Comparison of ENCODE assay signal across 9 mouse cellular contexts in genomic region chrX:145672776-145673175, GRCm38 (mm10).
DNase-seq lines count a peak whose midpoint lies in the region; ATAC-seq and TF ChIP-seq lines count a peak whose summit lies in the region.
"Had no signal": no experiment of that assay in that cellular context is flagged by ENCODE, and none has a peak within 500 bp of the region (broad histone marks: within the 10 kb centered on the region; RNA-seq: fewer than 3 reads in every experiment).

No protein-coding gene starts in this region.

- H3K27me3 ChIP-seq in forebrain, embryonic 13.5 days, result no peaks in the 10 kb centered on the region
- H3K27me3 ChIP-seq in forebrain, embryonic 15.5 days, result no peaks in the 10 kb centered on the region
- H3K27me3 ChIP-seq in midbrain, embryonic 11.5 days (ENCODE audit: control insufficient read depth, insufficient read depth, low read length), result no peaks in the 10 kb centered on the region
- no peaks in the 10 kb centered on the region for H3K27me3 ChIP-seq in midbrain, embryonic 16.5 days (ENCODE audit: control insufficient read depth, insufficient read depth, low read depth, low read length)

- no peaks in the 10 kb centered on the region for H3K36me3 ChIP-seq in forebrain, embryonic 13.5 days (ENCODE audit: poor library complexity, severe bottlenecking)
- H3K36me3 ChIP-seq in forebrain, embryonic 15.5 days, result no peaks in the 10 kb centered on the region
- H3K36me3 ChIP-seq in midbrain, embryonic 11.5 days (ENCODE audit: control insufficient read depth, insufficient read depth, low read length), result no peaks in the 10 kb centered on the region
- H3K36me3 ChIP-seq in midbrain, embryonic 16.5 days (ENCODE audit: control insufficient read depth, insufficient read depth, low read length), result no peaks in the 10 kb centered on the region

- H3K4me1 ChIP-seq in forebrain, embryonic 13.5 days, result no peaks in the 10 kb centered on the region
- no peaks in the 10 kb centered on the region for H3K4me1 ChIP-seq in forebrain, embryonic 15.5 days
- no peaks in the 10 kb centered on the region for H3K4me1 ChIP-seq in midbrain, embryonic 11.5 days (ENCODE audit: control insufficient read depth, insufficient read depth, low read length)
- no peaks in the 10 kb centered on the region for H3K4me1 ChIP-seq in midbrain, embryonic 16.5 days (ENCODE audit: control insufficient read depth, insufficient read depth, low read length)

- no peak overlapping the region for H3K9ac ChIP-seq in forebrain, embryonic 13.5 days
- no peak overlapping the region for H3K9ac ChIP-seq in forebrain, embryonic 15.5 days (replicated peaks)
- no peak overlapping the region for H3K9ac ChIP-seq in midbrain, embryonic 11.5 days (ENCODE audit: low read length)
- H3K9ac ChIP-seq in midbrain, embryonic 16.5 days (ENCODE audit: low read depth, low read length), result no peak overlapping the region

- H3K4me2 ChIP-seq in forebrain, embryonic 13.5 days, result no peak overlapping the region
- H3K4me2 ChIP-seq in forebrain, embryonic 15.5 days (replicated peaks), result no peak overlapping the region
- no peak overlapping the region for H3K4me2 ChIP-seq in midbrain, embryonic 11.5 days
- H3K4me2 ChIP-seq in midbrain, embryonic 16.5 days (ENCODE audit: low read length), result no peak overlapping the region

- TF ChIP-seq CTCF in brain, embryonic 14.5 days (IDR thresholded peaks at IDR 0.05; ENCODE audit: borderline replicate concordance, extremely low read depth, insufficient read depth, insufficient read length), result peak; percentile 65; the same call in 1 of the 2 replicates

- DNase-seq in midbrain, embryonic 11.5 days (ENCODE audit: low spot score, missing footprints), result no peak
- DNase-seq in brain, embryonic 14.5 days (ENCODE audit: low read depth), result peak; percentile 62
- peak; percentile 27 for DNase-seq in induced T-regulatory cell, adult 2 months (ENCODE audit: low read depth)
- peak; percentile 58 for DNase-seq in naive thymus-derived CD4-positive, alpha-beta T cell, adult 2 months (ENCODE audit: low read depth)
- no peak for DNase-seq in urinary bladder, adult 18-20 months (ENCODE audit: low spot score in 2 of 2)

- no peak overlapping the region for H3K4me3 ChIP-seq in forebrain, embryonic 13.5 days
- no peak overlapping the region for H3K4me3 ChIP-seq in forebrain, embryonic 15.5 days
- H3K4me3 ChIP-seq in midbrain, embryonic 11.5 days (ENCODE audit: low read depth, low read length), result no peak overlapping the region
- H3K4me3 ChIP-seq in midbrain, embryonic 16.5 days (ENCODE audit: low read depth, low read length), result no peak overlapping the region
- H3K4me3 ChIP-seq: myocyte had no signal

- TF ChIP-seq POLR2A in brain, embryonic 14.5 days (IDR thresholded peaks at IDR 0.05; ENCODE audit: borderline replicate concordance, extremely low read depth, insufficient read depth, insufficient read length, poor library complexity, severe bottlenecking), result no peak

- no peaks in the 10 kb centered on the region for H3K9me3 ChIP-seq in forebrain, embryonic 13.5 days (replicated peaks)
- H3K9me3 ChIP-seq in forebrain, embryonic 15.5 days, result no peaks in the 10 kb centered on the region
- H3K9me3 ChIP-seq in midbrain, embryonic 11.5 days (ENCODE audit: control insufficient read depth, low read length), result no peaks in the 10 kb centered on the region
- H3K9me3 ChIP-seq in midbrain, embryonic 16.5 days (replicated peaks; ENCODE audit: control insufficient read depth, low read length, poor library complexity, severe bottlenecking), result no peaks in the 10 kb centered on the region

- peak; percentile 50; the same call in 1 of the 2 replicates for ATAC-seq in forebrain, embryonic 13.5 days
- ATAC-seq in forebrain, embryonic 15.5 days (replicated peaks), result no peak
- ATAC-seq in midbrain, embryonic 11.5 days (ENCODE audit: low FRiP score), result peak; percentile 38; the same call in 1 of the 2 replicates
- no peak for ATAC-seq in midbrain, embryonic 16.5 days

- no peak overlapping the region for H3K27ac ChIP-seq in forebrain, embryonic 13.5 days
- no peak overlapping the region for H3K27ac ChIP-seq in forebrain, embryonic 15.5 days (replicated peaks)
- H3K27ac ChIP-seq in midbrain, embryonic 11.5 days (ENCODE audit: low read depth, low read length), result no peak overlapping the region
- H3K27ac ChIP-seq in midbrain, embryonic 16.5 days (ENCODE audit: low read length), result no peak overlapping the region

Comparison
In these comparisons a context has a peak if more than half of its experiments do, and no peak if none do; other contexts are left out.
1. ATAC-seq: peak in forebrain, embryonic 13.5 days (single experiment) and midbrain, embryonic 11.5 days (single experiment); none in forebrain, embryonic 15.5 days (single experiment) and midbrain, embryonic 16.5 days (single experiment).
2. DNase-seq: peak in brain, embryonic 14.5 days (single experiment), induced T-regulatory cell, adult 2 months (single experiment) and naive thymus-derived CD4-positive, alpha-beta T cell, adult 2 months (single experiment); none in midbrain, embryonic 11.5 days (single experiment) and urinary bladder, adult 18-20 months (0 of 2).